Mouse (Mus musculus) adrenal gland, postnatal 14 days (tissue): Measurements from ENCODE around the gene Slitrk2. TPM values are rescaled to one million over a fixed set of nuclear protein-coding genes. Genes with fewer than 3 reads are reported as not detected.

Experiments used
- DNase-seq: peaks from one replicate; pipeline ENCODE4 v3.0.0; 2021; ENCODE audit warnings: mixed read lengths
- long read RNA-seq, 2 experiments: library from polyadenylated mRNA; stranded (forward); transcript quantifications; one replicate each; pipeline ENCODE4 v2.0.0; 2021
- total RNA-seq: library from RNA; stranded (reverse); gene quantifications from 2 replicates; pipeline ENCODE4 v1.2.3, GENCODE M21; 2021

Slitrk2 gene
- 1.4 and 1.5 TPM in 2 replicates for total RNA-seq
- long read RNA-seq, experiment 1: 0 reads
- long read RNA-seq, experiment 2: 0 reads

DNA sequence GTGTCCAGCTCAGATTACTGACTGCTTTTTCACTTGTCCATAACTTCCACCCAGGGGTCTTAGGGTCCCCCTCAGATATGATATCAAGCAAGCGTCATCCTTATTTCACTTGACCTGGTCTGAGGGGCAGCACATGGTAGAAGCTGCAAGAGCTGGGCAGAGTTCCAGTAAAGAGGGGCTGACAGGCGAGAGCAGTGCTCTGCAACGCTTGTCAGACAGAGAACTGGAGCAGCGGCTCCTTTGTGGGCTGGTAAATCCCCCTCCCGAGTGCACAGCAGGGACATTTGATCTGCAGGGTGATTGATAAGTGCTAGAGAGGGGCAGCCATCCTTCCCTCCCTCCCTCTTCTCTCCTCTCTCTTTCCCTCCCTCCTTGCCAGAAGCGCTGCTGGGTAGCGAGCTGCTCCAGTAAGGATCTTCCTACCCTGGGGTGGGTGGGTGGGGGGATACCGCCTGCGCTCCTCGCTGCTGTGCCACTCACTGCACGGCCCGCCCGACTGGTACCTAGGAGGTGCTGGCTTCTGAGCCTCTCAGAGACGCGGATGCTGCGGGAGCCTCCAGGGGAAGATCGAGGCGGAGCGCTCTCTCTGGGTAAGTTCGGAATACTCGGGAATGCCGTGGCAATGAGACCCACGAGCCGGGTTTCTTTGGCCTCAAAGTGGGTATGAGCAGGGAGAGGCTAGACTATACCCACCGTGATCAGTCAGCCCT lies at the start of gene Slitrk2:
Slitrk2 (plus strand) TSS at position 408 of the 710 bp plus-strand sequence.
- DNase-seq: no peak

DNA sequence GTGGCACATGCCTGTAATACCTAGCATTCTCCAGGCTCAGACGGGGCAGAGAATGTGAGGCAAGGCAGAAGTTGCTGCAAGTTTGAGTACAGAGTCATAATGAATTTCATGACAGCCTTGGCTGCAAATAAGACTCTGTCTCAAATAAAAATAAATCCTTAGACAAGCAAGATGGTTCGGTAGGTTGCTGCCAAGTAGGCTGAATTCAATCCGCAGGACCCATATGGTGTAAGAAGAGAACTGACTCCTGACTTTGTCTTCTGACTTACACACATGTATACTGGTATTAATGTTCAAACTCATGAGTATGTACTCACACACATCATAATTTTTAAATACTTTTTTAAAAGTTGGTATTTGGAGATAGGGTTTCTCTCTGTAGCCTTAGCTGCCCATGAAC lies 43.6 kb upstream of the Slitrk2 start:
- DNase-seq: no peak

DNA sequence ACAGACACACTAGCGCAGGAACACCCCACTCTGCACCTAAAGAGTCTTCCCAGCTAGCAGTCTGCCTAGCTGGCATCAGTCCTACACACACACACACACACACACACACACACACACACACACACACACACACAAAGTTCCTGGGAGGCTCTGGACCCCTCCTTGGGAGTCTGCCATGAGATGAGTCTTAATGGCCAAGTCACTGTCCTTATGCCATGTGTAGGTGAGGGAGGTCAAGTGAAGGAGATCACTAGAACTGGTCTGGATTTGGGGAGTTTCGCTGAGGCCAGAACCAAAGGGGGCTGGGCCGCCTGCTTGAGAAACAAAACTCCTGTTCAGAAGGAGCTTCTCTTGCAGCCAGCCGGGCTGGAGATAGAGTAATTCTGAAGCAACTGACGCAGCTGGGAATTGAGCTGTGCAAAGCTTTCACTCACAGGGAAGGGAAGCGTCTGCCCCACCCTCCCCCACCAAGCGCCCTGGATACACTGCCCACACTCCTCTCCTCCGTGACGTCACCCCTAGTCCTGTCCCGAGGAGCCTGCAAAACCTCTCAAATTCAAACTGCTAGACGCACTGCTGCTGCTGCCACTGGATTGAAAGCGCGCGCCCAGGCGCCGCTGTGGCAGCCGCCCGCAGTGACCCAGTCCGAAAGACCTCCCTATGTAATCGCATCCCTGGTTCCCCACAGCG lies 3.5 kb downstream of the Slitrk2 start:
- peak; percentile 39 for DNase-seq

DNA sequence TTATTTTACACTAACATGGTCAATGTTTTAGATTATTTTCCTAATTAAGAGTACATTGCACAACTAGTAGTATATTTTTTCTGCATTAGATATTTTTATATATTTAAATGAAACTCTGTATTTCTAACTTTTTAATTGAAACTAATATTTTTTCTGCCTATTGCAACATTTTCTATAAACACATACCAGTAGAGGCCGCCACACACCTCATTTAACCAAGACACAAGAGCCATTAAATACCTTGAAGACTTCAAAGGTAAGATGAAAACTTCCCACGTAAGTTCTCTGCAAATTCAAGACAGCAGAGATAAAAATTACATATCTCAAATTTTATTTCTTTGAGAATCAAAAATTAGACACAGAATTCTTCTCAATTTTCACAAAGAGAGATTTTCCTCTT lies 8.2 kb downstream of the Slitrk2 start:
- peak; percentile 14 for DNase-seq

DNA sequence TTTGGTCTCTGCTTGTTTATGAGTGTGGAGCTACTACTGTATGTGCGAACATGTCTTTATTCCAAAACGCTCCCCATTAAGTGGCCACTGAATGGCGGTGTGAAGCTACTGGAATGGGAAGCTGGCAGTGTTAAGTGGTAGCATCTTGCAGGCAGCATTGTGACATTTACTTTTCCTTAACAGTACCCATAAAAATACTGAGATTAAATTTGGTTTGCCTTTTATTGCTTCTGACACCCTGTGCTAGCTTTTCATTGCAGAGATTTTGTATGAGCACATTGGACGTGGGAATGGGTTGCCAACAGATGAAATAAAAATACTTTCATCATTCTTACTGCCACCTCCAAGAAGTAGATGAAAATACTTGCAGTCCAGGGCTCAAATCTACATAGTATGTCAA lies 27.8 kb downstream of the Slitrk2 start:
- DNase-seq: no peak

DNA sequence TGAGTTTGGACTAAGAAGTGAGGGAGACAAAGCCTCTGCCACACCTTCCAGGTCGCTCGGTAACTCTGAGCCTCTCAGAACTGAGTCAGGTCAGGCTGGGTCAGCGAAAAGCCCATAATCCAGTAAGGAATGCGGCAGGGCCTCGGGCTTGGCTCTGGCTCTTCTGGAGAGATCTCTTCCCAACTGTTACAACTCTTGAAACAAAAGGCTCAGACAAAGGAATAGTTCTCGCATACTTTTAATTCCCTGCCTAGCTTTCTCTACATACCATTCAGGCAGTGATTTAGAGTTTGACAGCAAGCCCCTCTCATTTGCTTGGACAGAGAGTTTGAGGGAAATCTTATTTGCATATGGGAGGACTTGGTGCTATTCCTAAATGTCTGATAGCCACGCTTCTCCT lies 29.5 kb downstream of the Slitrk2 start:
- DNase-seq: no peak
